Mouse (Mus musculus): ENCODE measurements around the gene Phospho2.

DNA sequence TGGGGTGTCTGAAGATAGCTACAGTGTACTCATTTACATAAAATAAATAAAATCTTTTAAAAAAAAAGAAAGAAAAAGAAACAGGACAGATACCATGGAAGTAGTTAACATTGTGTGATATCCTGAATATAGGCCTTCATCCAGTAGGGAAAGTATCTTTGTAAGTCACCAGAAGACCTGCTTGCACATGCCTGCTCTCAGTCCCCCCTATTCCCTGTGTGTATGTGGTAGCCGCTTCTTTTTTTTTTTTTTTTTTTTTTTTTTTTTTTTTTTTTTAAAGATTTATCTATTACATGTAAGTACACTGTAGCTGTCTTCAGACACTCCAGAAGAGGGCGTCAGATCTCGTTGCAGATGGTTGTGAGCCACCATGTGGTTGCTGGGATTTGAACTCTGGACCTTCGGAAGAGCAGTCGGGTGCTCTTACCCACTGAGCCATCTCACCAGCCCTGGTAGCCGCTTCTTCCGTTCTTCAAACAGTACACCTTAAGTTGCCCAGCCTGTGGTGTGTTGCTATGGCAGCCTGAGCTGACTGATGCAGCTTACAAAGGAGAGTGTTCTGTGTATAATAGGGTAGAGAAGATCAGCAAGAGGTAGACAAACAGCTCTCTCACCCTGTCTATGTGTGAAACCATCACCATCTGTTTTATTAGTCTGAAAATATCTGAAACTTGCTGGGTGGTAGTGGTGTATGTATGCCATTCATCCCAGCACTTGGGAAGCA is 48.0 kb downstream of the Phospho2 start:
- no peak for TF ChIP-seq EP300 (IDR thresholded peaks at IDR 0.05)
- TF ChIP-seq CTCF (IDR thresholded peaks at IDR 0.05), result no peak
